Mouse (Mus musculus) liver, embryonic 16.5 days (tissue): ENCODE data around the gene Ctsl. TPM values are rescaled to one million over a fixed set of nuclear protein-coding genes. Genes with fewer than 3 reads are reported as not detected.

Experiments
- ATAC-seq: fragments of 200-750 bp; cut with Nextera tagmentation; 2 replicates; pipeline ENCODE4 v1.8.0; 2017; ENCODE audit warnings: low read depth, mild to moderate bottlenecking, moderate number of reproducible peaks, moderate library complexity
- H3K27ac ChIP-seq: fragments of 300-500 bp; sonication (generic); 2 replicates; pipeline ENCODE4 v1.5.1; 2014; ENCODE audit warnings: mild to moderate bottlenecking, low read length
- H3K27me3 ChIP-seq: fragments of 300-500 bp; sonication (generic); 2 replicates; pipeline ENCODE4 v1.6.1; 2014; ENCODE audit warnings: low read depth, low read length, mixed read lengths; ENCODE audit not compliant: control insufficient read depth, insufficient read depth
- H3K36me3 ChIP-seq: fragments of 300-500 bp; sonication (generic); 2 replicates; pipeline ENCODE4 v1.6.1; 2014; ENCODE audit warnings: mild to moderate bottlenecking; ENCODE audit not compliant: control insufficient read depth, insufficient read depth
- H3K4me1 ChIP-seq: fragments of 300-500 bp; sonication (generic); 2 replicates; pipeline ENCODE4 v1.6.1; 2014; ENCODE audit warnings: low read depth, low read length, mixed read lengths; ENCODE audit not compliant: control insufficient read depth
- H3K4me2 ChIP-seq: fragments of 300-500 bp; sonication (generic); 2 replicates; pipeline ENCODE4 v1.6.1; 2014; ENCODE audit warnings: low read depth, low read length, mixed read lengths
- H3K4me3 ChIP-seq: fragments of 300-500 bp; sonication (generic); 2 replicates; pipeline ENCODE4 v1.5.1; 2014; ENCODE audit warnings: low read depth, mild to moderate bottlenecking, low read length
- H3K9ac ChIP-seq: fragments of 300-500 bp; sonication (generic); 2 replicates; pipeline ENCODE4 v1.6.1; 2014; ENCODE audit warnings: low read depth, low read length
- H3K9me3 ChIP-seq: fragments of 300-500 bp; sonication (generic); replicated peaks from 2 replicates; pipeline ENCODE4 v1.6.1; 2016; ENCODE audit warnings: low read length; ENCODE audit not compliant: control insufficient read depth
- WGBS: fragments of 180-500 bp; shearing (Covaris S2); extraction: QIAGEN DNeasy Blood & Tissue Kit; methylation state at CpG from one replicate; pipeline ENCODE4 v1.1.7; 2014; ENCODE audit not compliant: insufficient replicate concordance; 5-methylcytosine and 5-hydroxymethylcytosine counted together
- polyA plus RNA-seq: library from polyadenylated mRNA; unstranded; fragments of >200 nt; fragmentation: Nextera tagmentation; extraction: Ambion mirVana; gene quantifications from 2 replicates; pipeline ENCODE4 v1.2.1, GENCODE M21; 2015

Gene Ctsl
- 242 and 244 TPM in 2 replicates for polyA plus RNA-seq

DNA sequence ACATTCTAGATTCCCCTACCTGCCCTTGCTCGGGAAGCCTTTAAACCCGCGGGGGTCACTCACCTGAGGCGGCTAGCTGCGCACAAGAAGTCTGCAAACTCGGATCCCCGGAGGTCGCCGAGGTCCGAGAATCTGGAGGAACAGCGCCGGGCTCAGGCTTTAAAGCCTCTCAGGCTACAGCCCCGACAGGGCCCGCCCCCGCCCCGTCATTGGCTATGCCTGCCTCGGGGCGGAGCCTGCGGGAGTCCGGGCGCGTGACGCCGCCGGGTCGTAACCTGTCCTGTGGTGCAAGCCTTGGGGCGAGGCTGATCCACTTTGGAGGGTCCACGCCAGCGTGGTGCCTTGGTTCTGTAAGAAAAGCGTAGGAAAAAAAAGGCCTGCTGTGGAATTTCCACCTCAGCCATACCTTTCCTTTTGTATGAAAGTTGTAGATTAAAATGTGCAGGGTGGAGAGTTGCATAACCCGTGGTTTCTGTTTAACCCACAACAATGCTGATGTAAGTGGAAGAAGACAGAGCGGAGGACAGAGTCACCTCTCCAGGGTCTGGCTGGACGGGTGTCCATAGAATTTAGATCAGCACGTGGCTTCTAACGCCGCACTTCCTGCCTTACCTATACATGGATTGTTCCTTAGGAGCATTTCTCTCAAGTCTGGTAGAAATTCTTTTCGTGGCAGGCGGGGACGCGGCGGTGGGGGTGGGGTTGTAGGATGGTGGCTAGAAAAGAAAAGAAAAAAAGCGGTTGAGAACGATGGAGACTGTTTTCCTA, at the start of gene Ctsl:
Ctsl (minus strand) TSS at position 718 of the 768 bp plus-strand sequence.
- WGBS = under 1% methylated on average over 43 of the region's 43 CpGs
- peak; percentile 99 for ATAC-seq
- Histone ChIP-seq H3K9me3 (no peaks in the 10 kb centered on the region), H3K36me3 (peaks cover 3% of the 10 kb centered on the region; the same call in 1 of the 2 replicates), H3K9ac (peak within 1 kb of the TSS; percentile 74), H3K4me1 (peaks cover 9% of the 10 kb centered on the region), H3K27me3 (no peaks in the 10 kb centered on the region), H3K4me2 (peak within 1 kb of the TSS; percentile 96), H3K4me3 (peak within 1 kb of the TSS; percentile 72), H3K27ac (peak within 1 kb of the TSS; percentile 74)

DNA sequence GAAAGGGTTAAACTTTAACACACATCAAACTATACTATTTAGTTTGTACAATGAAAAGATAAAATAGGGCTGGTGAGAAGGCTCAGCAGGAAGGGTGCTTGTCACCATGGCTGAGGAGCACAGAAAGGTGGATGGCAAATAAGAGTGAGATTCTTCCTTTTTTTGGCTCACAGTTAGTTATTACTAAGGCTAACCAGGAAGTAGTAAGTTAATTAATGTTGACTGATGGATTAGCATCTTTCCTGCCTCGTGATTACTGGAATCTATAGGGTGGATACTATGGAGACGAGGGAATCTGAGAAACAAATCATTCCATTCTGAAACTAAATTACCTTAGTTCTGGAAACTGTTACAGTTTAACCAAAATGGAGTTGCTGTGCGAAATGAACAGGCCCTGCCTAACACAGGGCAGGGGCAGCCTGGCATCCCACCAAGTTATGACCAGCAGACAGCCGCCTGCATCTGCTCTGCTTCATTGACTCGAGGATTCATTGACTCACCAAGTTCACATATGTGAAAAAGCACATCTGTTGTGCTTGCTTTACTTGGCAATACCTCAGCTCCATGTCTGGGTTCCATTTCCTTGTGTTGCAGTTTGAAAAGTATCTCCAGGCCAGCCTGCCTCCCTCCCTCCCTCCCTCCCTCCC, 46.4 kb upstream of the Ctsl start:
- Histone ChIP-seq H3K27ac (no peak overlapping the region), H3K9me3 (no peaks in the 10 kb centered on the region), H3K27me3 (no peaks in the 10 kb centered on the region), H3K4me1 (peaks cover 17% of the 10 kb centered on the region), H3K36me3 (no peaks in the 10 kb centered on the region), H3K4me2 (no peak overlapping the region), H3K9ac (no peak overlapping the region), H3K4me3 (no peak overlapping the region)
- WGBS = 57% methylated on average over 5 of the region's 5 CpGs
- ATAC-seq = no peak

DNA sequence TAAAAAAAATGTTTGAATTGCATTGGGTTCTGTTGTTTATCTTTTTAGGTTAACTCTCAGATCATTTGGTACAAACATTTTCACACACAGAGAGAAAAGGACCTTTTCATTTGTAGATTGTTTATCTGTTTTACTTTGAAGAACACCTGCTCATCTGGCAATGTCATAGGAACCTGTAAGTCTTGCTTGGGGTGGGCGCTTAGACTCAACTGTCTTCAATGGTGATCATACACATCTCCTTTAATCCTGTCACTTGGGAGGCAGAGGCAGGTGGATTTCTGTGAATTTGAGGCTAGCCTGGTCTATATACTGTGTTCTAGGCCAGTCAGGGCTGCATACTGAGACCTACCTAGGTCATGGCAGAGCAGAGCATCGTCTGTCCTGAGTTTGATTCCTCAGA, 45.0 kb upstream of the Ctsl start:
- Histone ChIP-seq H3K9me3 (no peaks in the 10 kb centered on the region), H3K4me1 (peaks cover 22% of the 10 kb centered on the region)

DNA sequence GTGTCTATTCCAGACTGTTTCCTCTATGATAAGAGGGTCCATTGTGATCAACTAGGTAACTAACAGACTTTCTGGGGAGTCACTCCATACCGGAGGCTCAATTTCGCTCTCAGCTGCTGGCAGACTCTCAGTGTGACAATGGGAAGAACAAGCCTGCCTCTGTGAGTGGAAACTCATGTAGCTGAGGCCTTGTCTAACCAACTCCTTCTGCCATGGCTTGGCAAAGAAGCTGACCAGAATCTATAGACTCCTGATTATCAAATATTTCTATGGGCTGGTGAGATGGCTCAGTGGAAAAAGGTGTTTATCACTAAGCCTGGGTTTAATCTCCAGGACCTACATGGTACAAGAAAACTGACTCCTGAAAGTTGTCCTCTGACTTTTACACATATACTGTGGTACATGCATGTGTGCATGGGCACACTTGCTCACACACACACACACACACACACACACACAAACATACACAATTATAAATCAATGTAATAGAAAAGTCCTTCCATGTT, 42.1 kb upstream of the Ctsl start:
- Histone ChIP-seq H3K4me1 (peaks cover 31% of the 10 kb centered on the region), H3K4me2 (no peak overlapping the region), H3K9me3 (no peaks in the 10 kb centered on the region), H3K4me3 (no peak overlapping the region), H3K36me3 (no peaks in the 10 kb centered on the region), H3K27ac (peak overlapping the region; percentile 54), H3K27me3 (no peaks in the 10 kb centered on the region), H3K9ac (no peak overlapping the region)
- WGBS = 31% methylated on average over 2 of the region's 2 CpGs
- ATAC-seq = peak; percentile 38; the same call in 1 of the 2 replicates

More for the DNA sequence above, 45.0 kb upstream of the Ctsl start:
- H3K27me3 ChIP-seq = no peaks in the 10 kb centered on the region
- no peak overlapping the region for H3K9ac ChIP-seq
- 70% methylated on average over 2 of the region's 2 CpGs for WGBS
- no peak for ATAC-seq
- H3K4me2 ChIP-seq = no peak overlapping the region
- H3K4me3 ChIP-seq = no peak overlapping the region
- H3K36me3 ChIP-seq = no peaks in the 10 kb centered on the region
- H3K27ac ChIP-seq = no peak overlapping the region

DNA sequence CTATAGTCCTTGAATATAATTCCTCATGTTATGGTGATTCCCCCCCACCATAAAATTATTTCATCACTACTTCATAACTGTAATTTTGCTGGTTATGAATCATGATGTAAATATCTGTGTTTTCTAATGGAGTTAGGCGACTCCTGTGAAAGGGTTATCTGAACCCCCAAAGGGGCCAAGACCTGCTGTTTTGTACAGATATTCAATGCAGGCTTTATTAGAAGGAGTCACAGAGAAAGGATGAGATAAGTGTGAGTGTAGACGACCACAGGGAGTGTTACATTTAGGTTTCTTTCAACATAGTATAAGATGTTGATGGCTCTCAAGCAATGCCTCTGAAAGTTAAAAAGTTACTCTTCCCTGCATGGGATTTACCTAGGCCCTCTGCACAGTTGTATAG, 40.6 kb upstream of the Ctsl start:
- no peak overlapping the region; the same call in 1 of the 2 replicates for H3K9ac ChIP-seq
- peak overlapping the region; percentile 79 for H3K27ac ChIP-seq
- H3K27me3 ChIP-seq = no peaks in the 10 kb centered on the region
- no peaks in the 10 kb centered on the region for H3K9me3 ChIP-seq
- peak overlapping the region; percentile 22 for H3K4me2 ChIP-seq
- 23% methylated on average over 2 of the region's 2 CpGs for WGBS
- ATAC-seq = peak; percentile 87
- peaks cover 31% of the 10 kb centered on the region for H3K4me1 ChIP-seq
- no peaks in the 10 kb centered on the region for H3K36me3 ChIP-seq
- H3K4me3 ChIP-seq = no peak overlapping the region

DNA sequence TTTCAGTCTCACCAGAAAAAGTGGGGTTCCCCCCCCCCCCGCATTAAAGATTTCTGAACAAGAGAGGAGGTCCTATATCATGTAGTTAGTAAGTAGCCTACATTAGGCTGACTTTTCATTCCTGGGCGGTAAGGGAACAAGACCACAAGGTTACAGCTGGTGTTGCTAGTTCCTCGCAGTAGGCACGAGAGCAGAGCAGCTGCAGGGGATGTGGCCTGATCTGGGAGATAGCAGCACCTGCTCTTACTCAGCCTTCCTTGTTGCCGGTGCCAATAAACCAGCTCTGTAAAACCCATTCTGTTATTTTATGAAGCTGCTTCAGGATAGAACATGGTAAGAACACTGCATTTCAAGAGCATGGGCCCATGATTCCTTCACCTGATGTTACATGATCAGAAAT, 39.9 kb upstream of the Ctsl start:
- no peaks in the 10 kb centered on the region for H3K27me3 ChIP-seq
- WGBS = 16% methylated on average over 5 of the region's 5 CpGs
- H3K9me3 ChIP-seq = no peaks in the 10 kb centered on the region
- H3K27ac ChIP-seq = peak overlapping the region; percentile 23; the same call in 1 of the 2 replicates
- H3K4me3 ChIP-seq = no peak overlapping the region
- H3K9ac ChIP-seq = no peak overlapping the region
- H3K4me1 ChIP-seq = peaks cover 31% of the 10 kb centered on the region
- peak overlapping the region; percentile 22 for H3K4me2 ChIP-seq
- H3K36me3 ChIP-seq = no peaks in the 10 kb centered on the region
- ATAC-seq = peak; percentile 73

DNA sequence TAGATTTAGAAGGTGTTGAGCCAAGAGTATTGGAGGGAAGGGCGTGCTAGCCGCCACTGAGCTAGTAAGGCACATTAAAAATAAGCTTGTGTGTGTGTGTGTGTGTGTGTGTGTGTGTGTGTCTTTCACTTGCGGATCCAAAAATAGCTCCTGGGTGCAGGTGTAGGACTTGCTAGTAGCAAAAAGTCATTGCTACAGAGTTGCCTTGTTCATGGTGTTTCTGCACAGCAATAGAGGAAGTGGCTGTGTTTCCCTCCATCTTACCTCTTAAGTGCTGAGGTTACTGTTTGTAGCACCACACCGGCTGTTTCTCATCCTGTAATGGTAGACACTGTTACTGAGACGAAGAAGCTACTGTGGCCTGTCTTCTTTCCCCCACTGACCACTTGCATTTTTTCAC, 37.3 kb upstream of the Ctsl start:
- Histone ChIP-seq H3K9ac (no peak overlapping the region), H3K36me3 (no peaks in the 10 kb centered on the region), H3K4me3 (no peak overlapping the region), H3K4me2 (no peak overlapping the region), H3K27me3 (no peaks in the 10 kb centered on the region), H3K9me3 (no peaks in the 10 kb centered on the region), H3K27ac (no peak overlapping the region), H3K4me1 (peaks cover 27% of the 10 kb centered on the region)
- ATAC-seq = no peak
- 69% methylated on average over 5 of the region's 5 CpGs for WGBS

DNA sequence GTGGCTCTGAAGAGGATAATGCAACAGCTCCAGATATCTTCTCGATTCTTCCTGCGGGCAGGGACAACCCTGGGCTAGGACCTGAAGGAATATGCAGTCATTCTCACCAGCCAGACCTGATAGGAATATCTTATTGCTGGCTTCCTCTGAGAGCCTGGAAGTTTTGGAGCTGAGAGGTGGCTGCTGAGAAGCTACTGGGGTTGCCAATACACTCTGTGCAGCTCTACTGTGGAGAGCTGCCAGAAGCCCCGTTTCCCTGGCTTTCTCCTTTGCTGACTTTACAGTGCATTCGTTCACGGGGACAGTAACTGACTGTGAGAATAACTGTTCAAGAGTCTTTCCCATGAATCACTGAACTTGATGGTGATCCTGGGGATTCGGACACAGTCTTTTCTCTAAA, 34.9 kb upstream of the Ctsl start:
- no peak for ATAC-seq
- no peak overlapping the region for H3K4me2 ChIP-seq
- H3K4me3 ChIP-seq = no peak overlapping the region
- H3K27ac ChIP-seq = no peak overlapping the region
- no peak overlapping the region for H3K9ac ChIP-seq
- 61% methylated on average over 6 of the region's 6 CpGs for WGBS
- H3K9me3 ChIP-seq = no peaks in the 10 kb centered on the region
- H3K27me3 ChIP-seq = no peaks in the 10 kb centered on the region
- no peaks in the 10 kb centered on the region for H3K36me3 ChIP-seq
- H3K4me1 ChIP-seq = peaks cover 22% of the 10 kb centered on the region

DNA sequence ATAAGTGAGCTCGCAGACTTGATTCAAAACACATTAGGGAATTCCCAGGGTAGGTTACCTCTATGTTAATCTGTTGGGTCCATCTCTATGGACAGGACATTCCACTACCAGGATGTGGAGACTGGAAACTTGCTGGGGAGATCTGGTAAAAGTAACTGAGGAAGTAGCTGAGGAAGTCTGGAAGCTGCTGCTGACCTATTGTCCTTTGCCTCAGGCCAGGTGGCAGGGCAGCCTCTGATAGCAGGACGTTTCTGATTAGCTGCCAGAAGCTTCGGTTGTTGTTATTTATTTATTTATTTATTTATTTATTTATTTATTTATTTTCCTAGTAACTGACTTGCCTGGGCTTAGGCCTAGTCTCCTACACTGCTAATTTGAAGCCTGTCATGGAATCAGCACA, 32.8 kb upstream of the Ctsl start:
- H3K27me3 ChIP-seq = no peaks in the 10 kb centered on the region
- no peak overlapping the region for H3K27ac ChIP-seq
- H3K36me3 ChIP-seq = no peaks in the 10 kb centered on the region
- H3K9me3 ChIP-seq = no peaks in the 10 kb centered on the region
- WGBS = 35% methylated on average over 3 of the region's 3 CpGs
- no peak overlapping the region for H3K4me3 ChIP-seq
- ATAC-seq = no peak
- no peak overlapping the region for H3K9ac ChIP-seq
- peaks cover 13% of the 10 kb centered on the region for H3K4me1 ChIP-seq
- H3K4me2 ChIP-seq = no peak overlapping the region
